Mouse (Mus musculus) forebrain, embryonic 15.5 days (tissue): ENCODE measurements around the gene Mog. TPM values are rescaled to one million over a fixed set of nuclear protein-coding genes. Genes with fewer than 3 reads are reported as not detected.
"Not testable (repeated sequence)": the region's sequence is repeated elsewhere in the genome, so short reads cannot be mapped to it uniquely, and the experiment has no call there.

Experiments
- ATAC-seq: fragments of 200-750 bp; cut with Nextera tagmentation; replicated peaks from 2 replicates; pipeline ENCODE4 v1.8.0; 2017; ENCODE audit warnings: mild to moderate bottlenecking, moderate TSS enrichment, moderate library complexity
- H3K27ac ChIP-seq: fragments of 300-500 bp; sonication (generic); replicated peaks from 2 replicates; pipeline ENCODE4 v1.5.1; 2015; ENCODE audit warnings: mild to moderate bottlenecking, inconsistent platforms
- H3K27me3 ChIP-seq: fragments of 300-500 bp; sonication (generic); 2 replicates; pipeline ENCODE4 v1.6.1; 2015; ENCODE audit warnings: inconsistent platforms
- H3K36me3 ChIP-seq: fragments of 300-500 bp; sonication (generic); 2 replicates; pipeline ENCODE4 v1.6.1; 2015; ENCODE audit warnings: mild to moderate bottlenecking, inconsistent platforms
- H3K4me1 ChIP-seq: fragments of 300-500 bp; sonication (generic); 2 replicates; pipeline ENCODE4 v1.6.1; 2015; ENCODE audit warnings: inconsistent platforms
- H3K4me2 ChIP-seq: fragments of 300-500 bp; sonication (generic); replicated peaks from 2 replicates; pipeline ENCODE4 v1.6.1; 2015; ENCODE audit warnings: mild to moderate bottlenecking, inconsistent platforms
- H3K4me3 ChIP-seq: fragments of 300-500 bp; sonication (generic); 2 replicates; pipeline ENCODE4 v1.5.1; 2015; ENCODE audit warnings: mild to moderate bottlenecking, inconsistent platforms
- H3K9ac ChIP-seq: fragments of 300-500 bp; sonication (generic); replicated peaks from 2 replicates; pipeline ENCODE4 v1.6.1; 2015; ENCODE audit warnings: mild to moderate bottlenecking, inconsistent platforms
- H3K9me3 ChIP-seq: fragments of 300-500 bp; sonication (generic); 2 replicates; pipeline ENCODE4 v1.6.1; 2016; ENCODE audit warnings: inconsistent platforms
- WGBS: fragments of 180-500 bp; shearing (Covaris S2); methylation state at CpG from one replicate; pipeline ENCODE4 v1.1.7; 2015; ENCODE audit warnings: mixed read lengths; 5-methylcytosine and 5-hydroxymethylcytosine counted together
- polyA plus RNA-seq: library from polyadenylated mRNA; unstranded; fragments of >200 nt; fragmentation: Nextera tagmentation; extraction: Ambion mirVana; gene quantifications from 2 replicates; pipeline ENCODE4 v1.2.1, GENCODE M21; 2015

Mog gene
- polyA plus RNA-seq, 1 experiment from 2014 or later: 1.9 TPM

GRCm38 (mm10) chr17:37008161-37008560 is 15.0 kb downstream of the Mog start:
- H3K4me2 ChIP-seq: no peak overlapping the region
- H3K27me3 ChIP-seq: no peaks in the 10 kb centered on the region
- no peak overlapping the region for H3K27ac ChIP-seq
- H3K4me1 ChIP-seq: peaks cover 38% of the 10 kb centered on the region
- no peak for ATAC-seq
- no peak overlapping the region for H3K4me3 ChIP-seq
- peaks cover 68% of the 10 kb centered on the region for H3K36me3 ChIP-seq
- 93% methylated on average over 6 of the region's 6 CpGs for WGBS
- H3K9ac ChIP-seq: no peak overlapping the region
- H3K9me3 ChIP-seq: no peaks in the 10 kb centered on the region

GRCm38 (mm10) chr17:37003366-37003765 is 19.8 kb downstream of the Mog start:
- H3K36me3 ChIP-seq: peaks cover 35% of the 10 kb centered on the region
- peak overlapping the region; percentile 99 for H3K4me3 ChIP-seq
- peak; percentile 35 for ATAC-seq
- H3K4me2 ChIP-seq: peak overlapping the region; percentile 60
- H3K27ac ChIP-seq: peak overlapping the region; percentile 98
- H3K27me3 ChIP-seq: no peaks in the 10 kb centered on the region
- H3K9ac ChIP-seq: peak overlapping the region; percentile 100
- 15% methylated on average over 4 of the region's 4 CpGs for WGBS
- H3K9me3 ChIP-seq: no peaks in the 10 kb centered on the region
- H3K4me1 ChIP-seq: peaks cover 32% of the 10 kb centered on the region

GRCm38 (mm10) chr17:37002364-37003330 is 20.6 kb downstream of the Mog start:
- Histone ChIP-seq H3K4me3 (peak overlapping the region; percentile 99), H3K4me2 (peak overlapping the region; percentile 60), H3K9me3 (no peaks in the 10 kb centered on the region), H3K27ac (peak overlapping the region; percentile 98), H3K27me3 (no peaks in the 10 kb centered on the region), H3K36me3 (peaks cover 29% of the 10 kb centered on the region), H3K4me1 (peaks cover 29% of the 10 kb centered on the region), H3K9ac (peak overlapping the region; percentile 100)
- ATAC-seq: peak; percentile 86
- under 1% methylated on average over 49 of the region's 49 CpGs for WGBS

- ATAC-seq: no peak
- H3K4me2 ChIP-seq: peak within 1 kb of the TSS; percentile 60
- peaks cover 12% of the 10 kb centered on the region for H3K36me3 ChIP-seq
- H3K9ac ChIP-seq: no peak within 1 kb of the TSS
- H3K4me1 ChIP-seq: peaks cover 19% of the 10 kb centered on the region
- peak within 1 kb of the TSS; percentile 99 for H3K4me3 ChIP-seq
- no peaks in the 10 kb centered on the region for H3K27me3 ChIP-seq
- H3K9me3 ChIP-seq: no peaks in the 10 kb centered on the region
- WGBS: 92% methylated on average over 7 of the region's 7 CpGs
- H3K27ac ChIP-seq: peak within 1 kb of the TSS; percentile 98
Measured at GRCm38 (mm10) chr17:37000863-37001262, 22.3 kb downstream of the Mog start, which contains the start of gene Zfp57. TSS of gene Zfp57 (plus strand) at chr17:37001163.

GRCm38 (mm10) chr17:36998477-36998876 is 24.7 kb downstream of the Mog start:
- no peak overlapping the region for H3K4me3 ChIP-seq
- H3K9me3 ChIP-seq: no peaks in the 10 kb centered on the region
- no peaks in the 10 kb centered on the region; the same call in 1 of the 2 replicates for H3K4me1 ChIP-seq
- no peaks in the 10 kb centered on the region for H3K27me3 ChIP-seq
- ATAC-seq: no peak
- H3K36me3 ChIP-seq: no peaks in the 10 kb centered on the region
- 76% methylated on average over 2 of the region's 2 CpGs for WGBS
- H3K4me2 ChIP-seq: no peak overlapping the region
- no peak overlapping the region for H3K9ac ChIP-seq
- no peak overlapping the region for H3K27ac ChIP-seq

GRCm38 (mm10) chr17:36997033-36997735 is 26.0 kb downstream of the Mog start:
- Histone ChIP-seq H3K36me3 (no peaks in the 10 kb centered on the region), H3K4me2 (no peak overlapping the region), H3K9ac (no peak overlapping the region), H3K4me3 (no peak overlapping the region), H3K27me3 (no peaks in the 10 kb centered on the region), H3K27ac (no peak overlapping the region), H3K4me1 (no peaks in the 10 kb centered on the region), H3K9me3 (no peaks in the 10 kb centered on the region)
- 28% methylated on average over 7 of the region's 7 CpGs for WGBS
- ATAC-seq: no peak

GRCm38 (mm10) chr17:36995448-36995847 is 27.8 kb downstream of the Mog start:
- no peaks in the 10 kb centered on the region for H3K27me3 ChIP-seq

GRCm38 (mm10) chr17:36994528-36994927 is 28.7 kb downstream of the Mog start:
- Histone ChIP-seq H3K9ac (no peak overlapping the region), H3K4me3 (no peak overlapping the region)
- WGBS: 92% methylated on average over 2 of the region's 2 CpGs

More at GRCm38 (mm10) chr17:36995448-36995847, 27.8 kb downstream of the Mog start:
- Histone ChIP-seq H3K4me2 (no peak overlapping the region), H3K4me3 (no peak overlapping the region), H3K4me1 (no peaks in the 10 kb centered on the region), H3K36me3 (no peaks in the 10 kb centered on the region), H3K27ac (no peak overlapping the region), H3K9ac (no peak overlapping the region), H3K9me3 (no peaks in the 10 kb centered on the region)
- WGBS: 51% methylated on average over 3 of the region's 3 CpGs
- no peak for ATAC-seq

GRCm38 (mm10) chr17:36993770-36994325 is 29.4 kb downstream of the Mog start:
- H3K36me3 ChIP-seq: no peaks in the 10 kb centered on the region
- 90% methylated on average over 4 of the region's 4 CpGs for WGBS
- no peak for ATAC-seq
- H3K27ac ChIP-seq: no peak overlapping the region
- no peaks in the 10 kb centered on the region for H3K9me3 ChIP-seq
- no peak overlapping the region for H3K4me3 ChIP-seq
- no peak overlapping the region for H3K9ac ChIP-seq
- no peaks in the 10 kb centered on the region for H3K4me1 ChIP-seq
- peaks cover 8% of the 10 kb centered on the region for H3K27me3 ChIP-seq
- no peak overlapping the region for H3K4me2 ChIP-seq

More at GRCm38 (mm10) chr17:36994528-36994927, 28.7 kb downstream of the Mog start:
- Histone ChIP-seq H3K9me3 (no peaks in the 10 kb centered on the region), H3K27me3 (peaks cover 1% of the 10 kb centered on the region), H3K4me2 (no peak overlapping the region), H3K27ac (no peak overlapping the region), H3K4me1 (no peaks in the 10 kb centered on the region), H3K36me3 (no peaks in the 10 kb centered on the region)
- ATAC-seq: no peak

GRCm38 (mm10) chr17:36992336-36993104 is 30.7 kb downstream of the Mog start:
- H3K4me3 ChIP-seq: no peak overlapping the region
- 80% methylated on average over 3 of the region's 3 CpGs for WGBS
- H3K4me2 ChIP-seq: no peak overlapping the region
- H3K27ac ChIP-seq: no peak overlapping the region
- H3K27me3 ChIP-seq: peaks cover 16% of the 10 kb centered on the region
- no peaks in the 10 kb centered on the region for H3K36me3 ChIP-seq
- no peak for ATAC-seq
- no peaks in the 10 kb centered on the region for H3K9me3 ChIP-seq
- H3K4me1 ChIP-seq: no peaks in the 10 kb centered on the region
- H3K9ac ChIP-seq: no peak overlapping the region

- H3K4me2 ChIP-seq, H3K9me3 ChIP-seq, H3K36me3 ChIP-seq, H3K4me3 ChIP-seq, H3K4me1 ChIP-seq, ATAC-seq, H3K9ac ChIP-seq, H3K27ac ChIP-seq: not testable (repeated sequence)
- H3K27me3 ChIP-seq: peaks cover 19% of the 10 kb centered on the region
- WGBS: 90% methylated on average over 6 of the region's 6 CpGs
Measured at GRCm38 (mm10) chr17:36990630-36991029, 32.6 kb downstream of the Mog start.
